Mouse (Mus musculus) neural tube, embryonic 10.5 days (tissue): ENCODE results near the gene Ing3.

Experiments used
- DNase-seq: peaks from one replicate; pipeline ENCODE4 v3.0.0-alpha.2; 2017; ENCODE audit warnings: low spot score; ENCODE audit errors: extremely low spot score

Ing3 gene

GRCm38 (mm10) chr6:22021315-22021714 lies 71.9 kb downstream of the Ing3 start:
- no peak for DNase-seq

GRCm38 (mm10) chr6:22024168-22024567 lies 74.8 kb downstream of the Ing3 start:
- DNase-seq = no peak
